Mouse (Mus musculus): ENCODE results near the gene Cdk14.

Cdk14 gene

DNA sequence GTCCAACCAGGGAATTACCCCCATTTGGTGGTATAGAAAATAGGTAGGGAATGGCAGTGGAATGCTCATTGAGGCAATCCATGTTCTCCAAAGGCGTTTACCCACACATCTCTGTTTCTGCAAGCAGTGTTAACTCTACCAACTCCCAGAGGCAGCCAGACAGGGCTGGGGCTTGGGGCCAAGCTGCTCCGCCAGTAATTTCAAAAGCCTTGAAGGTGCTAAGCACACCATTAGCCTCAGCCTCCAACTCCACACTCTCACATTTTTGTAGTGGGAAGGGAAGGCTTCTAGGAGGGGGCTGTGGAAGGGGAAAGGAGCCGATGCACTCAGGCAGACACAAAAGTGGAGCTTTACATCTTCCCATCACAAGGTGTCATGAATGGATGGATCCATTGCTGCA is 525.1 kb downstream of the Cdk14 start:
- no peak for DNase-seq (ENCODE audit: low spot score in 2 of 2)

DNA sequence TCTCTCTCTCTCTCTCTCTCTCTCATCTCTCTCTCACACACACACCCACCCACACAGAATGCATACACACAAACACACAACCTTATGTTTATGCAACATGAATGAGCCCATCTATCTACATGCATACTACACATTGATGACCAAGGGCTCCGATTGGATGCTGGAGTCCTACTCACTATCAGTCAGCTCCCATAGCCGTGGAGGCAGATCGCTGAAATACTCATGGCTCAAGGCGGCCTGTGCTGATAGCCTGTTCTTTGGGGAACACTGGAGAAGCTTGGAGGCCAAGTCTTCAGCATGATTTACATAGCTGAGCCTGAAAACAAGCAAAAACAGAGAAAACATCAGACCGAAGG is 526.3 kb downstream of the Cdk14 start:
- no peak for DNase-seq (ENCODE audit: low spot score in 2 of 2)

DNA sequence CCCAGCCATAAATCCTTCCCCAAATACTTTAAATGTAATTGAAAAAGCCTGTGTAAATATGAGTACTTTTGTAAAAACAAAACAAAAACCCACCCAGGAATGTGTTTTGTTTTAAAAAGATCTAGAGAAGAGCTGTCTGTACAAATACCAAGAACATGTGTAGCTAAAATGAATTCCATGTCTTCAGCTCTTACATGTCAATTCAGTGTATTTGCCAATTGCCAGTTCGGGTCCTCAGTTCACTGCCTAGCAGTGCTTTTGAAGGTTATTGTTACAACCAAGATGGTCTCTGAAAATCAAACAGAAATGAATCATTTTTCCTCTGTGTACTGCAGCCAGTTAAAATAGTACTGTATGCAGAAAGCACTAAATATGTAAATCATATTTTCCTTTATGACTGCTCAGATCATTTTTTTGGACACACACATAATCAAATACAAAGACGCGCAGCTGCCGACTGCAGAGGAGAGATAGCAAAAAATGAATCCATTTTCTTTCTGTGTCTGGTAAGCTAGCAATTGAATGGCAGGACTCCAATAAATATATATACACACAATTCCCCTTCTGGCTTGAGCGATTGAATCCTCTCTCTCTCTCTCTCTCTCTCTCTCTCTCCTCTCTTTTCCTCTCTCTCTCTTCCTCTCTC is 526.8 kb downstream of the Cdk14 start:
- DNase-seq (ENCODE audit: low spot score in 2 of 2): no peak

DNA sequence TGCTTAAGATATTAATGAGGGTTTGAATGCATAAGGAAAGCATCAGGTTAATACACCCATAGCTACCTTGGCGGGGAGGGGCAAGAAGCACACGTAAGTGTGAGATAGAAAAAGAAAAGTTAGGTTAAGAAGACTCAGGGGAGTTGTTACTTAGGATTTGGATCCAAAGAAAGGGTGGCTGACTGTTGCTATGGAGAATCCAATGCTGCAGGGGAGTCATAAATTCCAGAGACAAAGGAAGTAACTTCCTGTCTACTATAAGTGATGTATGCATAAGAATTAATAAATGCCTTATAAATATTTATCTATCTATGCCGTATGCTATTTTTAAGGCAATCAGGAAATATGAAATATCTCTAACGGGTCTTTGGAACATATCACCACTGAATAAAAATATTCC is 527.4 kb downstream of the Cdk14 start:
- DNase-seq (ENCODE audit: low spot score in 2 of 2): no peak

DNA sequence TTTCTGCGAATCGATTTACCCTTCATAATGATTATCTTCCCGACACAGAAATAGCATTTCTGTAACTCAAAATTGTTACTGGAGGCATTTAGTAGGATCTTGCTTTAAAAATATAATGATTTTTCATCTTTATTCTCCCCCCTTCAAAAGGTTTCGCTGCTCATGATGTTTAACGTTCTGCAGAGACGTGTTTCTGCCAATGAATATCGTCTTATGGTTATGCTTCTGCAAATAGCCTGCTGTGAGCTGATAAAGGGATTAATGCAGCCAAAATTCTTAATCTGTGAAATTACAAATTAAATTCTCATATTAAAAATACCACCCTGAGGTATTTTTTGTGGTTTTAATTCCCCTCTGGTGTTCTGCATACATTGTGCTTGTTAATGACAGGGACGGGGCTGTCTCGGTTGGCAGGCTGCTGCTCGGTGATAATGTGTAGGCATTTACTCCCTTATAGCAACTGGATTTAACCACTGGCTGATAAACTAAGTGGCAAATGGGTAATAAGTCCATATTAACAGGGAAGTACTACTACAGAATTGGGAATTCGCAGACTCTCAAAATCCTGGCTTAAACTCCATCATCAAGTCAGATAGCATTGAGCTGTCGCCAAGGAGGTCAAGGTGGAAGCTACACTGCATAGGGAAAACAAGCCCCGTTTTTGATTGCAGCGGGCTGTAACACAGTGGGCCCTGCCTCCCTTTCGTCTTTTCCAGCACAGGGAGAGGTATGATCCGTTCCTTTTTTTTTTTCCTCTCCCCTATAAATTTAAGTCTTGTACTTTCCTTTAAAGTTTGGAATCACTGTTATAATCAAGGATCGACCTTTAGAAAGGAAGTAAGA is 528.0 kb downstream of the Cdk14 start:
- no peak for DNase-seq (ENCODE audit: low spot score in 2 of 2)

DNA sequence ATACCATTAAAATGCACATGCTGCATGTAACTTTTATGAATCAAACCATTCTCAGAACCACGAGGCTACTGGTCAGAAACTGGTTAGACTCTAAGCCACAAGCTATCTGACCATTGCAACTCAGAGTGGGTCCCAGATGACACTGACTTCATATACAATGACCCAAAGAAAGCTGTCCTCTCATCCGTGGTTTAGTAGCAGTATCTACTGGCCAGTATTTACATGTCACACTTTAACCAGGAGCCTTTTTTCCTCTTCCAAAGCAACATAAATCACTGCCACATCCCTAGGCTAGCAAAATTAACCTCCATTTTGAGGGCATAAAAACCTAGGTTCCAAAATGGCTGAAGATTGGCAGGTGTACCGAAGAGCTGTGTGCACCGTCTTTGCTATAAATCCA is 533.0 kb downstream of the Cdk14 start:
- DNase-seq (ENCODE audit: low spot score in 2 of 2): no peak

DNA sequence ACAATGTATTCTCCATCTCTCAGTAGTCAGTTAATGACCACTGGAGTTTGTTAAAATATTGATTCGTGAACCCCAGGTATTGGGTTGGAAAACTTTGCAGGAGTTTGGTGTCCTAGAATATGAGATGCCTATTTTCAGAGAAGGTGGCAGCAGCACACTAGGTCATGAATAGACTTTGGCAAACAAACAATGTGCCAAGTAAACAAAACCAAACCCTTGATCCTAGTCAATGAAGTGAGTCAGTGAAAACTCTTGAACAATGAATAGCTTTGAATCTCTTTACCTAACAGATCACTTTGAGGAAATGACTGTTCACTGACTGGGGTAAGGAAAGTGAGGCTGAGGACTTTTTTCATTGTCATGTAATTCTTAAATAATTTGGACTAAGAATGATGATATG is 537.3 kb downstream of the Cdk14 start:
- no peak for DNase-seq (ENCODE audit: low spot score in 2 of 2)

DNA sequence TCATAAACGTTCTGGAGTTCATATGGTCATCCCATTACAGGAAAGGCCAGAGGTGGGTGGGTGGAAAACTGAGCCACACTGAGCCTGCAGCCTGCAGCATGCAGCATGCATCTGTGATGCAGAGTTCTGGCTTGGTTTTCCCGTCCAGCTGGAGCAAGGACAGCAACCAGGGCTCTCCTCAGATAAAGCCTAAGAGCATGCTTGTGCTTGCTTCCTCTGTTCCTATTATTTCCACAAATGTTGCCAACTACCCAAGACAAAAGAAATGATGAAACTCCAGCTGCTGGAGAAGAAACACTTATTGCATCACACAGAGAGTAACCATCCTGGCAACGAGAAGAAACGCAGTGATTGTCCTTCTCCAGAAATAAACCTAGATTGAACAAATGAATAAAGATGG is 539.8 kb downstream of the Cdk14 start:
- no peak for DNase-seq (ENCODE audit: low spot score in 2 of 2)

DNA sequence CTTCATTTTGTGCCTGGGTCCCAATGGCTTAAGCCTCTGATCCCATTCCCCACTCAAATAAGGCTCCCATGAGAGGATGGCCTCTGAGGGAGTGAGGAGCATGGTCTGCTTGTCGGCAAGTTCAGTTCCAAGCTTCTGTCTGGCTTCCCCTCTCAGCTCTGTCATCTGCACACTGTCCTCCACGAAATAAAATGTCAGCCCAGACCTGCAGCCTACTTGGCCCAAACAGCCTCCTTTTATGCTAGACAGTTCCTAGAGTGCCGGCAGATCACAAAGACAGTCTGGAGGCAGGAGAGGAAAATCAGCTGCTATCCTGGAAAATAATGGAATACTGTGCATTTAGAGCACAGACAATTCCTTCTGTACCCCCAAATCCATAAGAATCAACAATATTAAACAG is 541.2 kb downstream of the Cdk14 start:
- no peak for DNase-seq (ENCODE audit: low spot score in 2 of 2)

DNA sequence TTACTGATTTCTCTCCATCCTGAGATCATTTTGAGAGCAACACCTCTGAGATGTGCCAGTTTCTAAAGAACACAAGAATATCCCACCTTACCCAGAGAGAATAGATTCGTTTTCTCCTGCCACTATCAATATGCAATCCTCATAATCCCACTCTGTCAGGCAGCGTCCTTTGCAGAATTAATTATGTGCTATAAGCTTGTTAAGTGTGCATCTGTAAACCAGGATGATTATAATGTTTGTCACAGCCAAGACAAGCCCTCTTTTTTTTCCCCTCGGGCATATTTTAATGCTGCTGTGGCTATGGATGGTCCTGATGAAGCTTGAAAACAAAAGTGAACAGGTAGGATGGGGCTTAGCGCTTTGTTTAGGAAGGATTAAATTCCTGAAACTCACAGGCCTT is 542.5 kb downstream of the Cdk14 start:
- no peak for DNase-seq (ENCODE audit: low spot score in 2 of 2)

DNA sequence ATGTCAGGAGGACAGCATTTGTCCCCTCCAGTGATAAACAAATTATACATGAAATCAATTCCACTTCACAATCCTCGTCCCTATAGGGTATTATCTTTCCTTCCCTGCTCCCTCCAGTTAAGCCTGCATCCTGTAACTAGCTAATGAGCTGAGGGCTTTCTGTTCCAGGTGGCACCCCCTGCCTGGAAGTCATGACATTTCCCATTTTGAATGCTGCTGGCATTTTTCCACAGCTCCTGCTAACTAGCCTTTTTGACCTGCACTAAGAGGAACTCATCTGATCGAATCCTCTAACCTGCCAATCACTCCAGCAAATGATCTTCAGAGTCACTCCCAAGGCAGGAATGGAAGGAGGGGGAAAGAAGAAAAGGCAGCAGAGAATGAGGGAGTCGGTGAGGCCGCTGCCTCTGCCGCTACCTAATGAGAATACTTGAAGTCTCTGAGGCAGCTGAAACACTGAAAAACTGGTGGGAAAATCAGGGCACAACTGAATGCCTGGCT is 542.9 kb downstream of the Cdk14 start:
- no peak for DNase-seq (ENCODE audit: low spot score in 2 of 2)

DNA sequence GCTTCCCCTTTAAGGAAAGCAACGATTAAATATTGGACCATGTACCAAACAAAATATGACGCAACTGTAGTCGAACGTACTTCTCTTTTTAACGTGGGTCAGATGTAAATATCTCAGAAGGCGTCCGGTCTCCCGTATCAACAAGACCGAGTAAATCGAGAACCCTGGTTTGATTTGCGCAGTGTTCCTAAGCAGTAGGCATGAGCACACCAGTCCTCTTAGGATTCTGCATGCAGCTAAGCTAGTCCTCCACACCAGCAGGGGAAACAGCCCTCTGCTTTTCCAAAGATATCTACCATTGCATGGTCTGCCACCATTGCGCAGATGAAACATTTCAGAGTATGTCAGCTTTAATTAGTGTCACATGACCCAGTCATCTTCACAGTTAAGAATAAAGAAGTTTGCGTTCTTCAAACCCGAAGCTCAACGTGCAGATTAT is 543.4 kb downstream of the Cdk14 start:
- DNase-seq (ENCODE audit: low spot score in 2 of 2): no peak

DNA sequence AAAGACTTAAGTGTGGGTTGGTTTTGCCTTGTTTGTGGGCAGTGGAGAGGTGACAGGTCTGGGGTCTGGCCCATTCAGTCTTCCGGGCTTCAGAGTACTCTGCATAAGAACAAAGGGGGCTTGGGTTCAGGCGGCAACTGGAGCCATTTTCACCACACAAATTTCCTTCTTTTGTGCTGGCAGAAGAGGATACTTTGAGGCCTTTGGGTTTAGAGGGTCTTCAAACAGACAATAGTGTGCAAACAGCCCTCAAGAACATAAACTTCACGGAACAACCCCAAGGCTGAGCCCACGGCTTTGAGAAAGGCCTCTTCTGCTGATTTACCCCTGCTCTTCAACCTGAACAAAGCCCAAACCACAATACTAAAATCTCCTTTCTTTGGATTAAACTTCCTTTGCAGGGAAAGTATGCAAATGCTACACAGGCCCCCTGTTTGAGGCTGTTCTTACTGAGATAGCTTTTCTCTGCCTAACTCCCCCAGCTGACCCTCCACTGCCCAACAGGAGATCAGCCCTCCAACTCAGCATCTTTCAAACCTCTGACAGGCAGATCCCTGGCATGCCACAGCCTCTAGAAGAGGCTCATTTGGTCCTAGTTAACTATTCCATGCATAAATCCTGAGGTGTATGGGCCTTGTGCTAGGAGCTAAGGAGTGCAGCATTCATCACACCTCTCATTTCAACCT is 549.9 kb downstream of the Cdk14 start:
- DNase-seq (ENCODE audit: low spot score in 2 of 2): no peak

DNA sequence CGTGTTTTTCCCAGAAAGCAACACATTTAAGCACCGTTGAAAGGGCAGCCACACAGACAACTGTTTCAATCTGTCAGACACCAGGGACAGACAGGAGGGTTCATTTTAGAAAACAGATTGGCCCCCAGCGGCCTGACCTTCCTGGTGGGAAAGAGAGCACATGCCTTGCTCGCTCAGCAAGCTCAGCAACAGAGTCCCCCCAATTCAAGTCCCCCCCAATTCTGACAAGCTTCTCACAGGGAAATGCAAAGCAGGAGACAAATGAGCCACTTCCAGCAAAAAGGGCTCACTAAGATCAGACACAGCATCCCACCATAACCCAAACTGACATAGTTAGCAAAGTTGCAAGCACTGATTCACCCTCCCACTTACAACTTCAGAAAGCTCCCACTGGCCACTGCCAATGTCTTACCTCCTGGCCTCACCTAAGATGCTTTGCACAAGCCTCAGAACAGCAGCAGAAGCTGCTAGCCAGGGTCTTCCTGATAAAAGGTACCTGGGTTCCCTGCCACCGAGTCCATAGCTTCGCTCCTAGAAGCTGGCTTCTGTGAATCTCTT is 551.5 kb downstream of the Cdk14 start:
- DNase-seq (ENCODE audit: low spot score in 2 of 2): no peak

DNA sequence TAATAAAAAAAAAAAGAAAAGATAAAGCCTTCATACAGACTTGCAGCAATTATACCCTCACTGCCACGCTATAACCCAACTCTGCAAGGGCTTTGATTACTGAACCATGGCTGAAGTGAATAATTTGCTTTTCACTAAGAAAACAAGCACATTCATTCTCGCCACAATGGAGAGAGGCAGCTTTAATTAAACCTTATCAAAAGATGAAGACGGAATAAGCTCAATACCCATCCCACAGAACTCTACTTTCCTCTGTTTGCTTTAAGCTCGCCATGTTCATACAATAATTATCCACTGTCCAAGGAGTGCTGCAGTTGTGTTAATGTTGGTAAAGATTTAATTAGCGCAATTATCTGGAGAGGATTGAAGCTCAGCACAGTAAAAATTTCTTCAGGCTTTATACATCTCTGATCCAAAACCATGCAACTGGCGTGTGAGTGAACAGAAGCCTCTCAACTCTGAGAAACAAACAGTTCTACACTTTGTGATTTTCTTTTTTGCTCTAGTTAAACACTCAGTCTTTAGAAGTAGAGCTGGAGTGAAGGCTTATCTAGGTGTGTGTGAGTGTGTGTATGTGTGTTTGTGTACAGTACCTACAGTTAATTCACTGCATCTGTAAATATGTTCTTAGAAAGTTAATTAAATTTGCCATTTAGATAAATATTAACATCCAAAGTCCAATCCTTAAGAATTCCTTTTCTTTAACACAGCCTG is 552.1 kb downstream of the Cdk14 start:
- DNase-seq (ENCODE audit: low spot score in 2 of 2): no peak

DNA sequence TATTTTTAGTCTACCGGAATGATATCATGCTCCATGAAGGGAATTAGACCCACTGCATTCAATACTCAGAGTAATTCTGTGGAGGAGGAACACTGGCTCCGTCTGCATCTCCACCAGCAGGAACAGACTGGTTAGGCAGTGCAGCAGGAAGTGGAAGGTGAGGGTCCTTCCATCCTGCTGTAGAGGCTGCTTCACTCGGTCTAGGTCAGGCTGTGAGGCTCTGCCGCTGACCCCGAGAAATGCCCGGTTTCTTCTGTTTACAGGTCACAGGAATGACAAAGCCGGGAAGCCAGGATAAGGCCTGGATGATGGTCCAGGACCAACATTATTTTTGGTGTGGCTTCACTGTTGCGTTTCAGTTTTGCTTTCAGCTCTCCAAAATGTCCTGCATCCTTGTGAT is 553.2 kb downstream of the Cdk14 start:
- DNase-seq (ENCODE audit: low spot score in 2 of 2): no peak

DNA sequence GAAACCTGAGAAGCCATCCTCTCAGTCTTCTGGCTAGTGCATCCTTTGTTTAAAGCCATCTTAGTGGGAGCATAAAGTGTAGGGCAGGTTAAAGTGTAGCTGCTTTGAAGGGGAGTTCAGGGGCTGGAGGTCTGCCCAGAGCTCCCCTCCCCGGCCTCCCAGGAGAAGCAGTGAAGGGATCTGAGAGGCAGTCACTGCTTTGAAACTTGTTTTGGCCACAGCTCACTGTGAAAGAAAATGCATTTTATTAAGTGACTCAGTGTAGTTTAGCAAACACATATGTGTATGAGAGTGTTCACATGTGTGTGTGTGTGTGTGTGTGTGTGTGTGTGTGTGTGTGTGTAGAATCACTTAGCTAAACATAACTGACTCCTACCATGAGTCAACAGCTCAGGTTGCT is 554.0 kb downstream of the Cdk14 start:
- no peak for DNase-seq (ENCODE audit: low spot score in 2 of 2)

DNA sequence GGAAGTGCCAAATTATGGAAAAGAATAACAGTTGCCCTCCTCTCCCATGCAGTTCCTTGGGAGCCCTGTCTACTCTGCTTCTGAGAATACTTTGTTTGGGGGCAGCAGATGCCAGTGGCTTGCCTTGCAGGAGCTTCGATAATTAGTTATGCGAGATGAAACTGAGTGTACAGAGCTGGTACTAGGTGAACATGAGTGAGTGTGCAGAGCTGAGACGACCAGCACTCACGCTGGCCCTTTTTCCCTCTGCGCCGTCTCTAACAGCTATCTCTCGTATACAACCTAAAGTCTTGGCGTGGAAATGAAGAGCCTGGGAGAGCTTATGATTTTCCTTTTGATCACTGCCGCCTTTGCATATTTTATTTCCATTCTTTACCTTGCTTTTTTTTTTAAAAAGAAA is 558.5 kb downstream of the Cdk14 start:
- no peak for DNase-seq (ENCODE audit: low spot score in 2 of 2)

DNA sequence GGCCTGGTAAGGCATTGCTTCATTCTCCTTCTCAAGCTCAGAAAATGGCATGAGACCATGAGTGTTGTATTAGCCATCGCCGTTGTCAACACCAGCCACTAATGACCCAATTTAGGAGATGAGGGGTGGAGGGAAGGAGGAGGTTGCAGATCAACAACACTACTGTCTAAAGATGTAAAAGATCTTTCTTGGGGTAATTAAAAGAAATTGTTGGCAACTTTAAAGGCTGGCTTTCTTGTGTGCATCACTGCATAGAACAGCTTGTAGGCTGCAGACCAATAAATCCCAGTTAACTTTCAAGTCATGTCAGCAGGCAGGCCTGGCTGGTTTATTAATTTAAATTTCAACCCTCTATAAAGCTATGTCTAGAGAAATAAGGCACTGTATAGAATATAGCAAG is 559.0 kb downstream of the Cdk14 start:
- no peak for DNase-seq (ENCODE audit: low spot score in 2 of 2)

DNA sequence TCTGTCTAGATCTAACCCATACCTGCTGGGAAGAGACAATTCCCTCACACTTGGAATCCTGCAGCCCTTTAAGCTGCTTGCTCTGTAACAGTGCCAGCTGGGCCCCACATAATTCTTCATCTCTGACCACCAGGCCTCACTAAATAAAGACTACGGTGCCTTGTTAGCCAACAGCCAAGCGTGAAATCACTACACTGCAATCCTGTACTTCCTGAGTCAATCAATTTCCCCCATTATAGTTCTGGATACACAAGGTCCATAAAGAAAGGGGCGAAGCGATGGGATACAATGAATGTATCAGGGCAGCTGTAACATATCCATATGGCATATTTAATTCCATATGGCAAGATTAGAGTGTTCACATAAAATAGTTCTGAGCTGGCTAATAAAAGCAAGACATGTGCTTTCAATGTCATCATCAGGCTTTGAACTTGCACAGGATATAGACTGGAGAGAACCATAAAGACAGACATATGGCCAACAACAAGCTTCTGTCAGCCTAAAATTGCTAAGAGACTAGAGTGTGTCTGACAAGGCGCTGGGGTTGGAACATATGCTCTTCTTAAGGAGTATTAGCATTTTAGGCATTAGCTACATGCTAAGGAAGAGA is 562.0 kb downstream of the Cdk14 start:
- no peak for DNase-seq (ENCODE audit: low spot score in 2 of 2)

DNA sequence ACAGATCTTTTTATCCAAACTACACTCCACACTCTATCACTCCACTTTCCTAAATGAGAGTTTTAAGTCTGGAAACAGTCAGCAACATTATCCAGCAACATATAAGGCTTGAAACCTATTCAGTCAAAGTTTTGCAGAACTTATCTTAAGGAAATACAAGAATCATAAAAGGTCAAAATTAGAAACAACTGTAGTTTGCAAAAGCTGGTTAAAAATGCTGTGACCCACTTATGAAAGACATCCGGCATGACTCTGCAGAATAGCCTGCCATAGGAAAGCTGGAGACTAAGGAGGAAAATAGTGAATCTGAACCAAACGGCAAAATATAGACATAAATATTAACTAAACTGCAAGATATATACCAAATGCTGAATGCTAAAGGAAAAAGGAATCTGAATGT is 566.6 kb downstream of the Cdk14 start:
- DNase-seq (ENCODE audit: low spot score in 2 of 2): no peak

All from frontal cortex, postnatal 14 days (tissue).